8 mouse cellular contexts compared by ENCODE assay signal in genomic region chr1:182539023-182539940, GRCm38 (mm10). TPM values are rescaled to one million over a fixed set of nuclear protein-coding genes. Genes with fewer than 3 reads are reported as not detected.
DNase-seq lines count a peak whose midpoint lies in the region; ATAC-seq and TF ChIP-seq lines count a peak whose summit lies in the region.

No protein-coding gene starts in this region.

- no peak overlapping the region for H3K27ac ChIP-seq in cortical plate, adult 2 months (ENCODE audit: insufficient read depth, low read length)
- H3K27ac ChIP-seq in macrophage, result peak overlapping the region; percentile 21; the same call in 1 of the 2 replicates

- no peaks in the 10 kb centered on the region for H3K36me3 ChIP-seq in macrophage (ENCODE audit: inconsistent target)

- ATAC-seq in erythroid progenitor cell, adult 5-6 weeks (replicated peaks; ENCODE audit: low FRiP score, poor library complexity, severe bottlenecking), result no peak

- no peaks in the 10 kb centered on the region for H3K4me1 ChIP-seq in cortical plate, adult 2 months (ENCODE audit: control insufficient read depth, insufficient read depth, low read length)

- TF ChIP-seq POLR2A in cortical plate, adult 2 months (IDR thresholded peaks at IDR 0.05; ENCODE audit: extremely low read depth, insufficient read depth, low read length), result peak; percentile 59; the same call in 1 of the 2 replicates

- no peaks in the 10 kb centered on the region for H3K79me2 ChIP-seq in macrophage (ENCODE audit: inconsistent target)

- 23% methylated on average over 8 of the region's 9 CpGs for WGBS in macrophage (ENCODE audit: missing documents)

- TF ChIP-seq CTCF in cortical plate, adult 2 months (IDR thresholded peaks at IDR 0.05; ENCODE audit: extremely low read depth, insufficient read depth, low read length), result peak; percentile 77

- peak; percentile 74 to 94 for DNase-seq in adrenal gland, adult (ENCODE audit: inconsistent age in 2 of 2, low spot score in 1 of 2)
- DNase-seq in gastrocnemius, adult 8-10 months (ENCODE audit: low spot score in 2 of 2), result peak; percentile 46 to 50
- DNase-seq in induced T-regulatory cell, adult 2 months (ENCODE audit: low read depth), result peak; percentile 95
- DNase-seq in left cerebral cortex, adult 8-10 months (ENCODE audit: low spot score in 2 of 2), result peak; percentile 37 to 68
- DNase-seq in right cerebral cortex, adult 2 months (ENCODE audit: low spot score in 2 of 2), result peak; percentile 77 to 79

- peak overlapping the region; percentile 50 for H3K4me3 ChIP-seq in cortical plate, adult 2 months (ENCODE audit: insufficient read depth, low read length)
- no peak overlapping the region for H3K4me3 ChIP-seq in macrophage (ENCODE audit: inconsistent target)

RNA-seq across cellular contexts. Expression of gene Capn2, which starts 21.9 kb away (rescaled TPM):
- polyA plus RNA-seq in cortical plate, adult 2 months (2012; rRNA removed), result 61.4 and 63.3 TPM in 2 replicates
- total RNA-seq in gastrocnemius, adult 8-10 months (2022), result 10 to 100 TPM; 46.6 to 49.7 (median 47.6) TPM
- total RNA-seq in left cerebral cortex, adult 8-10 months (2022), result 10 to 100 TPM; 66.6 to 73.1 (median 71.6) TPM
- total RNA-seq in macrophage (2018; cell fraction: chromatin; rRNA removed), result 100 to 1,000 TPM in 21 of 26 experiments, 10 to 100 TPM in 5; 84.5 to 828 (median 165) TPM
- total RNA-seq in macrophage (2018; cell fraction: cytosol; rRNA removed), result 100 to 1,000 TPM in 25 of 26 experiments, 10 to 100 TPM in 1; 96.0 to 197 (median 120) TPM
- 100 to 1,000 TPM in 17 of 26 experiments, 10 to 100 TPM in 9; 65.4 to 316 (median 105) TPM for total RNA-seq in macrophage (2018; cell fraction: nucleus; rRNA removed)
- polyA plus RNA-seq in macrophage (2018), result 94.4 to 189 TPM (median 167 TPM) in 3 replicates
- 15.5 and 17.2 TPM in 2 replicates for total RNA-seq in erythroid progenitor cell, adult 5-6 weeks (2015; ENCODE audit: low replicate concordance)
- total RNA-seq in erythroid progenitor cell, adult 5-6 weeks (2017; ENCODE audit: low replicate concordance), result 6.7 and 15.0 TPM in 2 replicates

RNA-seq across cellular contexts. Expression of gene Capn8, which starts 25.5 kb away (rescaled TPM):
- polyA plus RNA-seq in cortical plate, adult 2 months (2012; rRNA removed), result 0.04 TPM in 1 of 2 replicates, not detected in the other
- not detected for total RNA-seq in gastrocnemius, adult 8-10 months (2022)
- total RNA-seq in left cerebral cortex, adult 8-10 months (2022), result under 1 TPM in 1 of 4 experiments, not detected in 3; 0.18 TPM
- total RNA-seq in macrophage (2018; cell fraction: chromatin; rRNA removed), result not detected
- under 1 TPM in 1 of 26 experiments, not detected in 25; 0.05 TPM for total RNA-seq in macrophage (2018; cell fraction: cytosol; rRNA removed)
- total RNA-seq in macrophage (2018; cell fraction: nucleus; rRNA removed), result under 1 TPM in 1 of 26 experiments, not detected in 25; 0.24 TPM
- polyA plus RNA-seq in macrophage (2018), result not detected in 3 replicates
- total RNA-seq in erythroid progenitor cell, adult 5-6 weeks (2015; ENCODE audit: low replicate concordance), result not detected in 2 replicates
- not detected in 2 replicates for total RNA-seq in erythroid progenitor cell, adult 5-6 weeks (2017; ENCODE audit: low replicate concordance)
